20 mouse cellular contexts compared by ENCODE assay signal in the genomic region with DNA sequence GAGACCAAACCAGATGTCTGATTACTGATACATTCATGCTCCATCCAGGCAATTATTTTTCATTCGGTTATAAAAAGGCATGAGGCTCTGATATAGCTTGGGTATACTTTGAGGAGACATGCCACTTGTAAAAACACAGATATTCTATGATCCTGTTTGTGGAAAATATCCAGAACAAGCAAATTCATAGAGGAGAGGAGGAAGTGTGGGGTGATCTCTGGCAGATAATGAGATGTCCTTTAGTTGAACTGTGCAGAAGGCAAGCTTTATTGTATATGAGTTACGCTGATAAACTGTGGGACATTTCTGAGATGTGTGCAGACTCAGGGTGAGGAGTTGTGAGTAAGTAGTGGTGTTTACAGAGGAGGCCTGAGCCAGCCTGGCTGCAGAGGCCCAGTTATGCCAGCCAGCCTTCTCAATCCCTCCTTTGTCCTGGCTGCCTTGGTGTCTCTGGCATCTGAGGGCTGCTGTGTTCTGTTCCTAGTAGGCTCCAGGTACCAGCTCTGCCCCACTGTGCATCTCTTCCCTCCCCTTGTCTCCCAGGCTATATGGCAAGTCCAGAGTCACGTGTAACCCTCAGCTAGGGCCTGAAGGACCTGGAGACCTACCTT. TPM values are rescaled to one million over a fixed set of nuclear protein-coding genes. Genes with fewer than 3 reads are reported as not detected.
DNase-seq lines count a peak whose midpoint lies in the region; ATAC-seq lines count a peak whose summit lies in the region.
"Had no signal": no experiment of that assay in that cellular context is flagged by ENCODE, and none has a peak within 500 bp of the region (broad histone marks: within the 10 kb centered on the region; RNA-seq: fewer than 3 reads in every experiment).

No protein-coding gene starts in this region.

- WGBS in forebrain, embryonic 10.5 days: 85% methylated on average over 3 of the region's 3 CpGs
- 73% methylated on average over 3 of the region's 3 CpGs for WGBS in forebrain, embryonic 16.5 days

- no peak for DNase-seq in forebrain, embryonic 10.5 days (ENCODE audit: extremely low spot score, low spot score)
- DNase-seq in layer of hippocampus, adult 9-11 months: peak; percentile 52
- no peak for DNase-seq in layer of hippocampus, postnatal 25 days (ENCODE audit: extremely low spot score in 1 of 2, low spot score in 1 of 2)
- DNase-seq in urinary bladder, postnatal 36 days (ENCODE audit: low spot score in 2 of 2): peak; percentile 7 to 8
- DNase-seq in urinary bladder, adult 18-20 months (ENCODE audit: low spot score in 2 of 2): no peak
- no peak for DNase-seq in liver
- no peak for DNase-seq in kidney, postnatal 36 days
- DNase-seq: cerebellum, adult 11-12 months; heart, adult 11 months had no signal

- H3K9me3 ChIP-seq in forebrain, embryonic 10.5 days: no peaks in the 10 kb centered on the region
- no peaks in the 10 kb centered on the region for H3K9me3 ChIP-seq in forebrain, embryonic 16.5 days (ENCODE audit: control insufficient read depth, low read length)
- H3K9me3 ChIP-seq: limb, embryonic 12.5 days; liver, embryonic 15.5 days had no signal

- ATAC-seq in forebrain, embryonic 16.5 days: no peak

- H3K36me3 ChIP-seq in forebrain, embryonic 10.5 days (replicated peaks): no peaks in the 10 kb centered on the region
- no peaks in the 10 kb centered on the region for H3K36me3 ChIP-seq in forebrain, embryonic 16.5 days (ENCODE audit: control insufficient read depth, insufficient read depth)
- H3K36me3 ChIP-seq: limb, embryonic 12.5 days; liver, embryonic 15.5 days had no signal

- peaks cover 31% of the 10 kb centered on the region for H3K4me1 ChIP-seq in forebrain, embryonic 10.5 days
- H3K4me1 ChIP-seq in forebrain, embryonic 16.5 days (replicated peaks; ENCODE audit: control insufficient read depth, insufficient read depth, low read length): peaks cover 12% of the 10 kb centered on the region

- no peak overlapping the region for H3K4me2 ChIP-seq in forebrain, embryonic 16.5 days (ENCODE audit: low read length)
- H3K4me2 ChIP-seq: limb, embryonic 12.5 days; liver, embryonic 15.5 days had no signal

- peaks cover 40% of the 10 kb centered on the region for H3K27me3 ChIP-seq in forebrain, embryonic 10.5 days (ENCODE audit: poor library complexity, severe bottlenecking)
- H3K27me3 ChIP-seq in forebrain, embryonic 16.5 days (replicated peaks; ENCODE audit: control insufficient read depth, insufficient read depth, low read length): no peaks in the 10 kb centered on the region
- H3K27me3 ChIP-seq: CH12.LX had no signal

- H3K9ac ChIP-seq in forebrain, embryonic 16.5 days (replicated peaks; ENCODE audit: low read depth, low read length): no peak overlapping the region
- H3K9ac ChIP-seq: limb, embryonic 12.5 days; liver, embryonic 15.5 days had no signal

- H3K4me3 ChIP-seq in forebrain, embryonic 10.5 days: no peak overlapping the region
- no peak overlapping the region for H3K4me3 ChIP-seq in forebrain, embryonic 16.5 days (replicated peaks; ENCODE audit: low read length)
- H3K4me3 ChIP-seq: limb, embryonic 12.5 days; liver, embryonic 15.5 days had no signal

- H3K27ac ChIP-seq in forebrain, embryonic 10.5 days: peak overlapping the region; percentile 70; the same call in 1 of the 2 replicates
- H3K27ac ChIP-seq in forebrain, embryonic 16.5 days (ENCODE audit: low read length): no peak overlapping the region; the same call in 1 of the 2 replicates
- H3K27ac ChIP-seq: limb, embryonic 12.5 days; liver, embryonic 15.5 days had no signal

RNA-seq across cellular contexts. Expression of gene Noxa1, which starts 3.2 kb away (rescaled TPM):
- 0.26 and 0.29 TPM in 2 replicates for polyA plus RNA-seq in forebrain, embryonic 10.5 days (2016; fragmentation: Nextera tagmentation; extraction: Ambion mirVana)
- not detected in 2 replicates for polyA plus RNA-seq in forebrain, embryonic 16.5 days (2015; fragmentation: Nextera tagmentation; extraction: Ambion mirVana)
- total RNA-seq in layer of hippocampus, postnatal 25 days (2021): not detected
- total RNA-seq: adrenal gland, postnatal 10 days; gastrocnemius, adult 8-10 months; hematopoietic stem cell, adult 5-6 weeks; layer of hippocampus, postnatal 36 days; megakaryocyte, adult 5-6 weeks had no signal
- polyA plus RNA-seq: heart, embryonic 14.5 days; limb, embryonic 12.5 days; neural tube, embryonic 14.5 days had no signal

RNA-seq across cellular contexts. Expression of gene Entpd8, which starts 18.0 kb away (rescaled TPM):
- polyA plus RNA-seq in forebrain, embryonic 10.5 days (2016; fragmentation: Nextera tagmentation; extraction: Ambion mirVana): not detected in 2 replicates
- not detected in 2 replicates for polyA plus RNA-seq in forebrain, embryonic 16.5 days (2015; fragmentation: Nextera tagmentation; extraction: Ambion mirVana)
- total RNA-seq in layer of hippocampus, postnatal 25 days (2021): not detected
- total RNA-seq: CH12.LX; gastrocnemius, adult 8-10 months; hematopoietic stem cell, adult 5-6 weeks; layer of hippocampus, postnatal 36 days; megakaryocyte, adult 5-6 weeks had no signal
- polyA plus RNA-seq: heart, embryonic 14.5 days; limb, embryonic 12.5 days had no signal

RNA-seq across cellular contexts. Expression of gene Nsmf, which starts 44.0 kb away (rescaled TPM):
- polyA plus RNA-seq in forebrain, embryonic 10.5 days (2016; fragmentation: Nextera tagmentation; extraction: Ambion mirVana): 62.7 and 64.7 TPM in 2 replicates
- 186 and 223 TPM in 2 replicates for polyA plus RNA-seq in forebrain, embryonic 16.5 days (2015; fragmentation: Nextera tagmentation; extraction: Ambion mirVana)
- 100 to 1,000 TPM; 985 to 995 TPM for total RNA-seq in layer of hippocampus, postnatal 25 days (2021)

Comparison
In these comparisons a context has a peak if more than half of its experiments do, and no peak if none do; other contexts are left out.
1. DNase-seq: peak in layer of hippocampus, adult 9-11 months (single experiment) and urinary bladder, postnatal 36 days (2 of 2); none in forebrain, embryonic 10.5 days (single experiment), layer of hippocampus, postnatal 25 days (0 of 2), urinary bladder, adult 18-20 months (0 of 2), liver (single experiment) and kidney, postnatal 36 days (0 of 2).